Mouse (Mus musculus) c-Kit-negative CD71-positive TER-119-positive erythroid progenitor cells, embryonic 14.5 days (primary cell): ENCODE measurements around the gene Npas3.

Experiments used
- DNase-seq: peaks from one replicate; pipeline ENCODE4 v3.0.0-alpha.2; 2013; ENCODE audit warnings: low read depth, low spot score

The Npas3 gene

GRCm38 (mm10) chr12:53862281-53862680 lies 613.8 kb downstream of the Npas3 start:
- DNase-seq: no peak

- no peak for DNase-seq
These were observed 616.1 kb downstream of the Npas3 start for GRCm38 (mm10) chr12:53864436-53865136.

- DNase-seq: no peak
These were observed 617.2 kb downstream of the Npas3 start for GRCm38 (mm10) chr12:53865691-53866090.

GRCm38 (mm10) chr12:53869981-53870380 lies 621.5 kb downstream of the Npas3 start:
- DNase-seq: no peak

- no peak for DNase-seq
These were observed 626.7 kb downstream of the Npas3 start for GRCm38 (mm10) chr12:53875226-53875625.

DNA sequence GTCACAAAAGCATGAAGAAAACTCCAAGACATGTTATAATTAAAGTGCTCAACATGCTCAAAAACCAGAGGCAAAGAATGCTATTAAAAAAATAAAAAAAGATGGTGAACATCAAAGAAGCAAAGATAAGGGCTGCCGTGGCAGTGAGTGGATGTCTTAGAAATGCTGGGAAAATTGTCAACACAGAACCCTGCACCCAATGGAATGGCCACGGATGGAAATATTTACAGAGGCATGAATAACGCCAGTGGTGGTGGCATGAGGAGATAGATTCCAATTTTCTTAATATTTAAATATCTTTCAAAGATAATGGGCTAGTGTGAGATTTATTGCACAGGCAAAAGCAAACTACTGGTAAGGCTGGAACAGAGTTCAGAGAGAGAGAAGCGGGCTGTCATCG lies 628.2 kb downstream of the Npas3 start:
- DNase-seq: no peak

- no peak for DNase-seq
These were observed 633.2 kb downstream of the Npas3 start for GRCm38 (mm10) chr12:53881684-53882083.

DNA sequence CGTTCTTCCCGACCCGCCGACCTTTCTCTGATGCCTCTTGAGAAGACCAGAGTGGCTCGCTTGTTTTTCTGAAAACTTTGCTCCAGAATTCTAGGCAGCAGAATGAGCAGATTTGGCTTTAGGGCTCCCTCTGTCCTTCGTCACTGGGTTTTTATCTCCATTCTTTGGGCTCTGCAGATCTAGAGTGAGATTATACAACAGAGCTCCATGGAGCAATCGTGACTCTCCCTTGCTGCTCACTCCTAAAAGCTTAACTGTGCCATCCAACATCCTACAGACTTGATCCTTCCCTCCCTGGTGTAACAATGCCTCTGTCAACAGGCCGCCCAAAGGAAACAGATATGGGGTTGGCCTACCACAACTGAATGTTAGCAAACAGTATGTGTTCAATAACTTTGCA lies 634.4 kb downstream of the Npas3 start:
- no peak for DNase-seq

DNA sequence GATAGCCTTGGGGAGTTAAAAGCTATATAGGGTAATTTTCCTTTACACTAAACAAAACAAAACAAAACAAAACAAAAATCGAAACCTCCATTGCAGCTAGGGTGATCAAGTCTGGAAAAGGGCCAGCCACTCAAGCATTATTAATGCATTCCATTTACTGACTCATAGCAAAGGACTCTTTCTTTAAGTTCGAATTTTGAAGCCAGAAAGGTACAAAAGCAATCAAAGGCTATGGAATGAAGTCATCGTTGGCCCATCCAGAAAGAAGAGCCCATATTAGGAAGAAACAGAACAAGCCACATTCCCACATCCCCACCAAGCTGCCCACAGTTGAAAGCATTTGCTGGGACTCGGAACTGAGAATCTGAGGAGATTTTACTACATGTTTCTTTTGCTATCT lies 640.1 kb downstream of the Npas3 start:
- DNase-seq: no peak

- no peak for DNase-seq
These were observed 647.4 kb downstream of the Npas3 start for GRCm38 (mm10) chr12:53895909-53896308.

DNA sequence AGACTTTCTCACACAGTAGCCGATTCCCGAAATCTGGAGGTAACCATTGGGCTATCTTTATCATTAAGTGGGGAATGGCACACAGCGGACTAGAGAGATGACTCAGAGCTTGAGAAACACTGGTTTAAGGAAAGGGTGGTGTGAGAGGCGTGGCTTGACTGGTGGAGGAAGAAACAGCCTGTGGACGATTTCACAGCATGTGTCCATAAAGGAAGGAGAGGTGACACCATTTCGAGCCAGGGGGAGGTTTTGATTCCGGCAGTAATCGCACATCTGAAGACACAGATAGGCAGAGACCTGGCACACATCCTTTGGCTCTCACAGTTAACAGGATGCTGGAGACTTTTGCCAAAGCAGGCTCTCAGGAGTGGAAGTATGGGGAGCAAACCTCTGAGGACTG lies 660.3 kb downstream of the Npas3 start:
- DNase-seq: no peak

- no peak for DNase-seq
These were observed 661.7 kb downstream of the Npas3 start for GRCm38 (mm10) chr12:53910192-53910591.

- no peak for DNase-seq
These were observed 673.7 kb downstream of the Npas3 start for GRCm38 (mm10) chr12:53922153-53922552.

DNA sequence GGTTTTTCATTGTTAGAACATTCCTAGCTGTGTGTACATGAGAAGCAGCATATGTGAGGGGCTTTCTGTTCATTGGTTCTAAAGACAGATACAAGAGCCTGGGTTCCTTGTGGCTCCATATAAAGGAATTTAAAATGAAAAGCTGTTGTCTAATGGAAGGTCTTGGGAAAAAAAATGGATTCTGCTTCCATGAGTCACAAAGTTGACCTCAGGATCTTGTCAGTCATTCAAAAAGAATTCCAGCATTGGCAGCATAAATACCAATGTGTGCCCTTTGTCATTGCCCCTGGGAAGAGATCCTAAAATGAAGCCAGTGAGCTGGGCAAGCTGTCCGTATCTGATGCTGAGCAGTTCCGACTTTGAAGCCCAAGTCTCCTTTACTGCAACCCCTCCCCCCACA lies 700.3 kb downstream of the Npas3 start:
- no peak for DNase-seq

GRCm38 (mm10) chr12:53962004-53962403 lies 713.5 kb downstream of the Npas3 start:
- DNase-seq: no peak

DNA sequence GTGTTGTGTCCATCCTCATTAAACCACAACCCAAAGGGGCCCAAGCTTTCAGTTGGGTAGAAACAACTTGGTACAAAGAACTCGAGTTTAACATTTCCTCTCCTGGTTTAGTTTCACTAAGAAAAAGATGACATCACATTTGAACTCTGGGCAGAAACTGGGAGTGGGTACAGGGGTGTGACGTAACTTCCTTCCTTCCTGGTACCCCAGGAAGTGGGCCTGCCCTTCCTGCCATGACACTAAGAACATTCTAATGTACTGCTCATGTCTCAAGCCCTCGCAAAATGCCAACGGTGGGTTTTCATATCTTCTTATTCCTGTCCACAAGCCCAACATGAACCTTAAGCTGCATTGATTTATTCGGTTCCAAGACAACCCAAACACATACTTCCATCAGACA lies 715.1 kb downstream of the Npas3 start:
- DNase-seq: no peak

- no peak for DNase-seq
These were observed 721.1 kb downstream of the Npas3 start for GRCm38 (mm10) chr12:53969378-53970174.

- DNase-seq: no peak
These were observed 722.2 kb downstream of the Npas3 start for GRCm38 (mm10) chr12:53970721-53971120.

- DNase-seq: no peak
These were observed 724.9 kb downstream of the Npas3 start for GRCm38 (mm10) chr12:53973414-53973813.

DNA sequence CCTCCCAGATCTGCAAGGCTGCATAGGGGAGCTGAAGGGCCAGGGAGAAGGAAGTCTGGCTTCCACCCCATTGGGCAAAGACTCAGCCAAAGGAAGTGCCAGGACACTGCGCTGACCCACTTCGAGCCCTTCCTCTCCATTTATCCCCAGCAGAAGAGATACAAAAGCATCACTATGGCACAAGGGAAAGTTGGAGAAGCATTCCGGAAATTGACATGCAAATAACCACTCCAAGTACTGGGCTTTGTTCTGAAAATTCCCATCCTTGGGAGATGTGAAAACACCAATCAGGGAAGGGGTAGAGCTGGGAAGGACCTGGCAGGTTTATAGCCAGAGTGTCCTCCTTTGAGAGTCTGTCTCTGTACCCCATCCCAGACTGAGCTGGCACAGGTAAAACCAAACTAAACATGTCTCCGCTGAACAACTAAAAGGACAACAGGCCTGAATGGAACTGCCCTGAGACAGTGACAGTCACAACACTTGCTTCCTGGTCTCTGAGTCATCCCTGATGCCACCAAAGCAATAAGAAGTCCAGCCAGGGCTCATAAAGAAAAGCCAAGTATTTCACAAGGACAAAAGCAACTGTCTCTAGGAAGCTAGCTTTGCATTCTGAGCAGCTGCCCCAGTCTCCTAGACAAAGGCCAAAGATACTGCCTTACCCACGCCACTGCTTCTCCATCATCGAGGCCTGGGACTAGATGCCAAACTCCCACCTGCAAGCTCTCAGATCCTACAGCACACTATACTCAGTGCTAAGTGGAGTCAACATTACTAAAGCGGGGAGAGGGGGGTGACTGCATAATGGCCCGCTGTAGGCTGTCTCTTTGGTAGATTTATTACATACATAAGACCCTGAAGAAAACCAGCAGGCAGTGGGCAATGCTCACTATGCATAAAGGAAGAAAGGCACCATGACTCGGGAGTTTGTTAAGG lies 733.4 kb downstream of the Npas3 start:
- DNase-seq: no peak

- no peak for DNase-seq
These were observed 735.5 kb downstream of the Npas3 start for GRCm38 (mm10) chr12:53983946-53984345.
